Mouse (Mus musculus) adrenal gland, postnatal 0 days (tissue): Measurements from ENCODE around the gene Dars. TPM values are rescaled to one million over a fixed set of nuclear protein-coding genes. Genes with fewer than 3 reads are reported as not detected.

Experiments
- polyA plus RNA-seq: library from polyadenylated mRNA; unstranded; fragments of >200 nt; fragmentation: Nextera tagmentation; extraction: Ambion mirVana; gene quantifications from 2 replicates; pipeline ENCODE4 v1.2.1, GENCODE M21; 2015

The Dars gene
- 134 and 182 TPM in 2 replicates for polyA plus RNA-seq

GRCm38 (mm10) chr1:128416584-128417532 lies at the start of gene Dars:
Gene Dars (minus strand): TSS chr1:128417368.

GRCm38 (mm10) chr1:128359554-128360376 lies 57.4 kb downstream of the Dars start, which contains the start of gene Mcm6:
Gene Mcm6 (minus strand): TSS chr1:128359664.

DNA sequence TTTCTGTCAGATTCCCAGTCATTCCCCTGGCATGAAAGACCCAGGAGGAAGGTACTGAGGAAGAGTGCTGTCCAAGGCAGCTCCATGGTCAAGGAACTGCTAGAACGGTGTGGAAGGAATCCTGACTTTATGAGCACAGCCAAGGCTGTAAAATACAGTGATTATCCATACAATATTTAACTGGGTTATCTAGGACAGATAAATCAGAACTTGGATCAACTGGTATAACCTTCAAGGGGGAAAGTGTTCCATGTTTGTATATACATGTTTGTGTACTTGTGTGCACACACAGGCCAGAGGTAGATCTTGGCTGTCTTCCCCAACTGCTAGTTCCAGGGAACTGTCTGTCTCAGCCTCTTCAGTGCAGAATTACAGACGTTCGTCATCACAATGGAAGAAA lies 89.0 kb downstream of the Dars start, which contains the start of gene Lct:
TSS of gene Lct (minus strand) at position 101 of the 400 bp plus-strand sequence.

Other genes starting within 250 kb of the Dars start
- 51.9 and 73.6 TPM in 2 replicates for gene Ubxn4, start 173.4 kb downstream of the Dars start, polyA plus RNA-seq
- 0.08 and 1.1 TPM in 2 replicates for gene Lct, start 89.0 kb downstream of the Dars start, polyA plus RNA-seq
- gene Mcm6, start 57.7 kb downstream of the Dars start, polyA plus RNA-seq: 63.3 and 99.2 TPM in 2 replicates
- 7.7 and 7.9 TPM in 2 replicates for gene Cxcr4, start 174.9 kb upstream of the Dars start, polyA plus RNA-seq